Mouse (Mus musculus) midbrain, embryonic 15.5 days (tissue): ENCODE measurements around the gene Nfe2l1. TPM values are rescaled to one million over a fixed set of nuclear protein-coding genes. Genes with fewer than 3 reads are reported as not detected.
A peak's percentile ranks its signal among the peaks of the same experiment; 100 is the strongest.
"Not testable (repeated sequence)": the region's sequence is repeated elsewhere in the genome, so short reads cannot be mapped to it uniquely, and the experiment has no call there.

Experiments
- ATAC-seq: fragments of 200-750 bp; cut with Nextera tagmentation; replicated peaks from 2 replicates; pipeline ENCODE4 v1.8.0; 2017; ENCODE audit warnings: moderate TSS enrichment
- H3K27ac ChIP-seq: fragments of 300-500 bp; sonication (generic); 2 replicates; pipeline ENCODE4 v1.5.1; 2015; ENCODE audit warnings: mild to moderate bottlenecking, inconsistent platforms
- H3K27me3 ChIP-seq: fragments of 300-500 bp; sonication (generic); replicated peaks from 2 replicates; pipeline ENCODE4 v1.6.1; 2015; ENCODE audit warnings: inconsistent platforms
- H3K36me3 ChIP-seq: fragments of 300-500 bp; sonication (generic); replicated peaks from 2 replicates; pipeline ENCODE4 v1.6.1; 2015; ENCODE audit warnings: inconsistent platforms
- H3K4me1 ChIP-seq: fragments of 300-500 bp; sonication (generic); 2 replicates; pipeline ENCODE4 v1.6.1; 2015; ENCODE audit warnings: inconsistent platforms
- H3K4me2 ChIP-seq: fragments of 300-500 bp; sonication (generic); 2 replicates; pipeline ENCODE4 v1.6.1; 2015; ENCODE audit warnings: inconsistent platforms, mild to moderate bottlenecking, moderate library complexity
- H3K4me3 ChIP-seq: fragments of 300-500 bp; sonication (generic); 2 replicates; pipeline ENCODE4 v1.5.1; 2015; ENCODE audit warnings: mild to moderate bottlenecking, inconsistent platforms
- H3K9ac ChIP-seq: fragments of 300-500 bp; sonication (generic); 2 replicates; pipeline ENCODE4 v1.6.1; 2015; ENCODE audit warnings: mild to moderate bottlenecking, inconsistent platforms
- H3K9me3 ChIP-seq: fragments of 300-500 bp; sonication (generic); 2 replicates; pipeline ENCODE4 v1.6.1; 2016; ENCODE audit warnings: inconsistent platforms
- WGBS: fragments of 180-500 bp; shearing (Covaris S2); methylation state at CpG from one replicate; pipeline ENCODE4 v1.1.7; 2015; ENCODE audit warnings: mixed read lengths; 5-methylcytosine and 5-hydroxymethylcytosine counted together
- polyA plus RNA-seq: library from polyadenylated mRNA; unstranded; fragments of >200 nt; fragmentation: Nextera tagmentation; extraction: Ambion mirVana; gene quantifications from 2 replicates; pipeline ENCODE4 v1.2.1, GENCODE M21; 2015

Nfe2l1 gene
- polyA plus RNA-seq, 1 experiment from 2014 or later: 80.9 TPM

DNA sequence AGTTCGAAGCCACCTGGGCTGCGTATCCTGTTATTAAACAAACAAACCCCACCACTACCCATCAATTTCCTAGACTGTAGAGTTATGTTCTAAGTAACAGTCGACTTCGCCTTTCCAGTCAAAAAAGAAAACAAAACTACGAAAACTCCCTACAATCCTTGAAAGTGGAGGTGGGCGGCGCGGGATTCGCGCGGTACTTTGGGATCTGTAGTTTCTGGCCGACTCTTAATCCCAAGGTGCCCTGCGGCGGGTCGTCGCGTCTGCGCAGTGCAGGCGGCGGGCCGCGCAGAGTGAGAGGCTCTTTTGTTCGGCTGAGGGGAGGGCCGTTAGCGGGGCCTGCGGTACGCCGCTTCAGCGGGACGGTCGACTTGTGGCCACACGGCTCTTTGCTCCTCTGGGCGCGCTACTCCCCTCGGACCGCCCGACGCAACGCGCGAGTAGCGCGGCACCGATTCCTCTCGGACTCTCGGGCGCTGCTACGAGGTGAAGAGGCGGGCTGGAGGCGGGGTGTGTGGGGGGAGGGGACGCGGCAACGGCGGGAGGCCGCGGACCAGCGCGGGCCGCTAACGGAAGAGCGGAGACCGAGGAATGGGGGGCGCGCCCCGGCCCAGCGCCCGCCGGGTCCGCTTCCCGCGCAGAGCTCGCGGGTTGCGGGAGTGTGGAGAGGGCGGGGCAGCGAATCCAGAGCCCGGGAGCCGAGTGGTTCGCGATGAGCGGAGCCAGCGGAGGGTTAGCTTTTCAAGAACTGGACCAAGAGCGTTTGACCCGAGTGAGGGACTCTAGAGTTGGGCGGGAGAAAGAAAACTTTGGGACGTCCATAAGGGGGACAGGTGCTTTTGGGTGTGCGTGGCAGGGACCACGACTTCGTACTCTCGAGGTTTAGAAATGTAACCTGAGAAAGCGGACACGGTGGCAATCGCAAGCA, 40.6 kb downstream of the Nfe2l1 start, which contains the start of gene Cbx1:
Gene Cbx1, plus strand, starts transcription at position 257 of the 925 bp plus-strand sequence.
- peak within 1 kb of the TSS; percentile 91 for H3K9ac ChIP-seq
- peak within 1 kb of the TSS; percentile 83 for H3K4me2 ChIP-seq
- H3K36me3 ChIP-seq: no peaks in the 10 kb centered on the region
- peaks cover 43% of the 10 kb centered on the region for H3K4me1 ChIP-seq
- whole genome bisulfite sequencing: 2% methylated on average over 78 of the region's 93 CpGs
- no peaks in the 10 kb centered on the region for H3K27me3 ChIP-seq
- no peaks in the 10 kb centered on the region for H3K9me3 ChIP-seq
- peak within 1 kb of the TSS; percentile 98 for H3K4me3 ChIP-seq
- H3K27ac ChIP-seq: peak within 1 kb of the TSS; percentile 97
- peak; percentile 98 for ATAC-seq

DNA sequence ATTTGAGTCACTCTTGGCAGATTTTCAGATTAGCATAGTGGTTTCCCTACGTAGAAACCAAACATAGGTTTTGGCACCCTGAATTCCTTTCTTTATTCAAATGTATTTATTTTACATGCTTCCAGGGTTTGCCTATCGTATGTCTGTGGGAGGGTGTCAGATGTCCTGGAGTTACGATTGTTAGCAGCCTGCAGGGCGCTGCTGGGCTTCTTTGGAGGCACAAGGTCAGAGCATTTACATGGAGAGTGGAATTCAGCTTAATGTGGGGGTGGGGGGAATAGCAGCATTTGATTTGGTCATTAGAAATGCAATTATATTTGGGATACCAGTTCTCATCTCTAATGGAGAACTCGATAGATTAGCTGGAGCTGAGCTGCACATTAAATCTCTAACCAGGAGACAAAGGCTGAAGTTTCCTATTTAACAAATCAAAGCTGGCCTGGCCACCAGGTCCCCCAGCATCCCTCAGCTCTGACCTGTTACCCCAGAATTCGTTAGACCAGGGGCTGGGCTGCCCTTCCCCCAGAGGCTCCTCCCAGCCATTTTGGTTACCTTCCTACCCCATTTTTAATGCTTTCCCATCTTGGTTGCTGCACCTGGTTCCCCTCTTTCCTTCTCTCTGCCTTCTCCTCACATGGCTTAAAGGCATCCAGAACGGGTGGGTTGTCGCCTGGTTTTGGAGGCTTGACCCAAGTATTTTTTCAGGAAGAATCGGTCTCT, 42.9 kb downstream of the Nfe2l1 start:
- Histone ChIP-seq H3K36me3 (no peaks in the 10 kb centered on the region), H3K4me1 (peaks cover 23% of the 10 kb centered on the region), H3K9ac (no peak overlapping the region), H3K27me3 (no peaks in the 10 kb centered on the region), H3K4me2 (no peak overlapping the region), H3K9me3 (no peaks in the 10 kb centered on the region), H3K4me3 (no peak overlapping the region), H3K27ac (no peak overlapping the region)
- no peak for ATAC-seq
- 32% methylated on average over 9 of the region's 9 CpGs for WGBS

DNA sequence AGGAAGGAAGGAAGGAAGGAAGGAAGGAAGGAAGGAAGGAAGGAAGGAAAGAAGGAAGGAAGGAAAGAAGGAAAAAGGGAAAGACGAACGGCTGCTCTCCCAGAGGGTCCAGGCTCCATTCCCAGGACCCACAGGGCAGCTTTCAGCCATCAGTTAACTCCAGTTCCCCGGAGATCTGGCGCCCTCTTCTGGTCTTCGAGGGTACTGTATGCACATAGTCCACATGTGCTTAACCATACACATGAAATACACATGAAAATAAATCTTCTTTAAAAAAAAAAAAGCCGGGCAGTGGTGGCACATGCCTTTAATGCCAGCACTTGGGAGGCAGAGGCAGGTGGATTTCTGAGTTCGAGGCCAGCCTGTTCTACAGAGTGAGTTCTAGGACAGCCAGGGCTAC, 44.9 kb downstream of the Nfe2l1 start:
- ATAC-seq, H3K27me3 ChIP-seq: not testable (repeated sequence)
- WGBS: 17% methylated on average over 7 of the region's 7 CpGs

DNA sequence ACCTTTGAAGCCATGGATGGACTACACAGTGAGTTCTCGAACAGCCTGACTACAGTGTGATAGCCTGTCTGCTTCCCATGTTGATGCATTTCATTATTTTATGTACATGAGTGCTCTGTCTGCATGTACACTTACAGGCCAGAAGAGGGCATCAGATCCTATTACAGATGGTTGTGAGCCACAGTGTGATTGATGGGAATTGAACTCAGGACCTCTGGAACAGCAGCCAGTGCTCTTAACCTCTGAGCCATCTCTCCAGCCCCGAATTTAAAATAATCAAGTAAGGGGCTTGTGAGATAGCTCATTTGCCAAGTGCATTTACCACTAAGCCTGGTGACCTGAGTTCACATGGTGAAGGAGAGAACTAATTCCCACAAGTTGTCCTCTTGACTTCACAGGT, 48.3 kb downstream of the Nfe2l1 start:
- no peak overlapping the region for H3K27ac ChIP-seq
- H3K9me3 ChIP-seq: no peaks in the 10 kb centered on the region
- H3K36me3 ChIP-seq: no peaks in the 10 kb centered on the region
- H3K27me3 ChIP-seq: no peaks in the 10 kb centered on the region
- ATAC-seq: no peak
- peaks cover 11% of the 10 kb centered on the region for H3K4me1 ChIP-seq
- no peak overlapping the region for H3K4me2 ChIP-seq
- no peak overlapping the region for H3K9ac ChIP-seq
- H3K4me3 ChIP-seq: no peak overlapping the region
- WGBS: 83% methylated on average over 2 of the region's 2 CpGs

More for the DNA sequence above, 44.9 kb downstream of the Nfe2l1 start:
- not testable (repeated sequence) for H3K9me3 ChIP-seq, H3K4me1 ChIP-seq, H3K4me3 ChIP-seq, H3K9ac ChIP-seq, H3K36me3 ChIP-seq, H3K4me2 ChIP-seq, H3K27ac ChIP-seq

DNA sequence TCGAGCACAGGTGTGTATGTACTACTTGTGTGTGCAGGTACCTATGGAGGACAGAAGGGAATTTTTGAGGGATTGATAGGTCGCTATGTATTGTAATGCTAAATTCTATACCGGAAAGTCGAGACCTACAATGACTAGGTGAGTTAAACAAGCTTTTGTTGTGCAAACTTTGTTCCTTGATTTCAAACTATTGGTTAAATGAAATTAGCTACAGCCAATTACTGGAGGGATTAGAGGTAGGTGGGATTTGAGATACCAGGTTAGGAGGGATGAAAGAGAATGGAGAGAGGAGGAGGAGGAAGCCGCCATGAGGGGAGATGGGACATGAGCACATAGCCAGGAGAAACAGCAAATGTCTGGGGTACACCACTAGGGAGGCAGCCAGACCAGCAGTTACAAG, 49.5 kb downstream of the Nfe2l1 start:
- 83% methylated on average over 5 of the region's 5 CpGs for WGBS
- H3K36me3 ChIP-seq: no peaks in the 10 kb centered on the region

DNA sequence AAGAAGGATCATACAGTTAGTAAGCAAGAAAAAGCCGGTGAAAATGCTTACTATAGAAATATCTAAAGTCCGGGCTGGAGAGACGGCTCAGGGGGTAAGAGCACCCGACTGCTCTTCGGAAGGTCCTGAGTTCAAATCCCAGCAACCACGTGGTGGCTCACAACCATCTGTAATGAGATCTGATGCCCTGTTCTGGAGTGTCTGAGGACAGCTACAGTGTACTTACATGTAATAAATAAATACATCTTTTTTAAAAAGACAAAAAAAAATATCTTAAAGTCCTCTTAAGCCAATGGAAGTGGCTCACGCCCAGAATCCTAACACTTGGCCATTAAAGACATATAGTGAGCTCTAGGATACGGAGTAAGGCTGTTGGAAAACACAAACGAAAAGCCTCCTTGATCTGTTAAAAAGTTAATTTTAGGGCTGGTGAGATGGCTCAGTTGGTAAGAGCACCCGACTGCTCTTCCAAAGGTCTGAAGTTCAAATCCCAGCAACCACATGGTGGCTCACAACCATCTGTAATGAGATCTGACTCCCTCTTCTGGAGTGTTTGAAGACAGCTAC, 51.6 kb downstream of the Nfe2l1 start:
- peak overlapping the region; percentile 59 for H3K4me2 ChIP-seq
- WGBS: 71% methylated on average over 10 of the region's 10 CpGs
- ATAC-seq, H3K36me3 ChIP-seq, H3K9me3 ChIP-seq, H3K27me3 ChIP-seq: not testable (repeated sequence)
- peak overlapping the region; percentile 77; the same call in 1 of the 2 replicates for H3K27ac ChIP-seq
- peaks cover 24% of the 10 kb centered on the region for H3K4me1 ChIP-seq
- H3K9ac ChIP-seq: peak overlapping the region; percentile 44; the same call in 1 of the 2 replicates
- peak overlapping the region; percentile 61 for H3K4me3 ChIP-seq

More for the DNA sequence above, 49.5 kb downstream of the Nfe2l1 start:
- Histone ChIP-seq H3K27me3 (no peaks in the 10 kb centered on the region), H3K4me1 (peaks cover 22% of the 10 kb centered on the region), H3K9ac (no peak overlapping the region), H3K4me2 (no peak overlapping the region), H3K27ac (no peak overlapping the region), H3K4me3 (no peak overlapping the region), H3K9me3 (no peaks in the 10 kb centered on the region)
- ATAC-seq: no peak

DNA sequence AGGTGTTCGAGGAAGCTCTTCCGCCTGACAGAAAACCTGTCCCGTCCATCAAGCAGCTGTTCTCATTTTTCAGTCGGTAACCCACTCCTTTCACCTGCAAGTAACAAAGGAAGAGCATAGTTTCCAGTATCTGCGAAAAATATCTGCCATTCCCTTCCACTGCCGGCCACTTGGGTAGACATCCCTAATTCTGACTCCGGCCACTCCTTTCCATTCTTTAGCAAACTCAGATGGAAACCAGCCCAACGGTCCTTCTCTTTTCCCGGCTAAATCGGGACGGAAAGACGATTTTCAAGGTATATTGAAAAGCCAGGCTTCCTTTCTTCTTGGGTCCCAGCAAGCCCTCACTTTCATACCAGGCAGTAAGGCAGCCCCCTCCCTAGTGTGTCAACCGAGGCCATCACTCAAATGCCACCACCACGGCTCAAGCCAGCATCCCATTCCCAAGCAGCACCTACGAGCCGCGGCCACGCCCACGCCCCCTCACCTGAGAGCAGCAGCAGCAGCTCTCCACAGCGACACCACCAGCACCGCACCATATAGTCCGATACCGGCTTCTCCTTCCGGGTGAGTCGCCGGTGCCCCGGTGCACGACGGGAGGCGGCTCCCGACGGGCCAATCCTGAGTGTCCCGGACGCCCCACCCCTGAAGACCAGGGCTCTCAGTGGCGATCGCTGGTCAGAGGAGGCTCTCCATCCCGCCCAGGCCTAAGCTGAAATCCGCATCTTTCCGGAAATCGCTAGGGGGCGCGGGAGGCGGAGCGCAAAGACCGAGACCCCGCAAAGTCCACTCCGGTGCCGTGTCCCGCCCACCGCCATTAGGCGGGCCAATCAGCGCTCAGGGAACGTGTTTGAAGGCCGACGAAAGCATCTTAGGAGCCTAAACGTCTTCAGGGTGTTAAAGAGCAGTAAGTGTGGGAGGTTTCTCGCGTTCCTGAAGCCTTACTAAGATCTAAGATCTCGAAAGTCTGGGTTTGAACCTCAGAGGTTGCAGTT, 52.5 kb downstream of the Nfe2l1 start, which contains the start of gene Snx11:
Gene Snx11, minus strand, starts transcription at position 592 of the 995 bp plus-strand sequence.
- H3K9ac ChIP-seq: peak within 1 kb of the TSS; percentile 60

DNA sequence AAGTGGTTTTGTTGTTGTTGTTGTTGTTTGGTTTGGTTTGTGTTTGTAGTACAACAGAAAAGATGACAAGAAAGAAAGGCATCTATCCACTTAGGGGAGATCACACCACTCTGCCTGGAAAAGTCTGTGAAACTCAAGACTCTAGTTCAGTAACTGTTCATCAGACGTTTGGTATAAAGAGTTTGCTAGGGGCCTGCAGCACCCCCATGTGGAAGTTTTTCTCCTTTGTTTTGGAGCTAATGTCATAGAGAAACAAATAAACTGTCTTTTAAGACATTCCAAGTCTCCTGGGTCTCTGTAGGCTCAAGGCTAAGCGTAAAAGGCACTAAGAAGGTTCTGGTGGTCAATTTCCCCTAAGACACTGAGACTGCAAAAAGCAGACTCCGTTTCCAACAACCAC, 53.7 kb downstream of the Nfe2l1 start:
- WGBS: 43% methylated on average over 3 of the region's 3 CpGs
- peak overlapping the region; percentile 61 for H3K4me3 ChIP-seq

More for the DNA sequence above, 52.5 kb downstream of the Nfe2l1 start, which contains the start of gene Snx11:
- 2% methylated on average over 59 of the region's 59 CpGs for WGBS
- Histone ChIP-seq H3K4me1 (peaks cover 24% of the 10 kb centered on the region), H3K27me3 (no peaks in the 10 kb centered on the region), H3K27ac (peak within 1 kb of the TSS; percentile 77), H3K9me3 (no peaks in the 10 kb centered on the region), H3K4me2 (peak within 1 kb of the TSS; percentile 59), H3K4me3 (peak within 1 kb of the TSS; percentile 61), H3K36me3 (peaks cover under 1% of the 10 kb centered on the region; the same call in 1 of the 2 replicates)
- ATAC-seq: peak; percentile 99

DNA sequence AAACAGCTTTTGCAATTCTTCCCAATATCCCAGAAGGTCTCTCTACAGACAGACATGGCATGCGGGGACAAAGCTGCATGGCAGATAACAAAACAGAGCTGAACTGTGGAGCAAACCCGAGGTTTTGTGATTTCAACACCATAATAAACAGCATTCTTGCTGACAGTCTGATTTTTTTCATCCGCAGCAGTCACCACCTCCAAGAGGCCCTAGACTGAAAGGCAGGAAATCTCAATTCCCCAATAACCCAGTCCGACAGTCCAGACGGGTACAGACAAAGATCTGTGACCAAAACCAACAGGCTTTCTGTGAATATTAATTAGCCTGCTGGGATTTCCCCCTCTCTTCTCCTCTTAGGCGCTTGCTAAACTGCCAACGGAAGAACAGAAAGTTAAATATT, 54.1 kb downstream of the Nfe2l1 start:
- Histone ChIP-seq H3K27ac (no peak overlapping the region), H3K4me2 (peak overlapping the region; percentile 59; the same call in 1 of the 2 replicates), H3K36me3 (peaks cover 6% of the 10 kb centered on the region; the same call in 1 of the 2 replicates), H3K4me1 (peaks cover 24% of the 10 kb centered on the region), H3K4me3 (no peak overlapping the region), H3K27me3 (no peaks in the 10 kb centered on the region), H3K9me3 (no peaks in the 10 kb centered on the region), H3K9ac (no peak overlapping the region)
- ATAC-seq: no peak
- WGBS: 66% methylated on average over 7 of the region's 7 CpGs

More for the DNA sequence above, 53.7 kb downstream of the Nfe2l1 start:
- peaks cover 24% of the 10 kb centered on the region for H3K4me1 ChIP-seq
- H3K36me3 ChIP-seq: peaks cover 5% of the 10 kb centered on the region; the same call in 1 of the 2 replicates
- peak overlapping the region; percentile 60; the same call in 1 of the 2 replicates for H3K9ac ChIP-seq
- no peaks in the 10 kb centered on the region for H3K27me3 ChIP-seq
- no peak overlapping the region for H3K27ac ChIP-seq
- H3K4me2 ChIP-seq: peak overlapping the region; percentile 59
- no peaks in the 10 kb centered on the region for H3K9me3 ChIP-seq
- no peak for ATAC-seq

DNA sequence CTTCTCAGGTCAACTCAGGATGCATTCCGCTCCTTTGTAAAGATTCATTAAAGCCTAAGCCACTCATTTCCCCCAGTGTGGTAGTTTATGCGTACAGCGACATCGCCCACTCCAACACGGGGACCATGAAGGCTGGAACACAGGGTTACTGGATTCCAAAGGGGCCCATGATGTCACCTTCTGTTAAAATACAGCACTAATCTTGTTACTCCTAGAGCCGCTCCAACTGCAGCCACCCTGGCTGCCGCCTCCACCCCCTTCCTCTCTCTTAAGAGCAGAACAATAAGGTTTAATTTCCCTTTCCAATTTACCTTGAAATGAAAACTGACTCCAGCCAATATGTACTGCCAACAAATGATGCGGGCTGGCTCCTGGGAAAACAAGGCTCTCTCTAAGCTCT, 54.7 kb downstream of the Nfe2l1 start:
- Histone ChIP-seq H3K4me2 (no peak overlapping the region; the same call in 1 of the 2 replicates), H3K9ac (no peak overlapping the region)

DNA sequence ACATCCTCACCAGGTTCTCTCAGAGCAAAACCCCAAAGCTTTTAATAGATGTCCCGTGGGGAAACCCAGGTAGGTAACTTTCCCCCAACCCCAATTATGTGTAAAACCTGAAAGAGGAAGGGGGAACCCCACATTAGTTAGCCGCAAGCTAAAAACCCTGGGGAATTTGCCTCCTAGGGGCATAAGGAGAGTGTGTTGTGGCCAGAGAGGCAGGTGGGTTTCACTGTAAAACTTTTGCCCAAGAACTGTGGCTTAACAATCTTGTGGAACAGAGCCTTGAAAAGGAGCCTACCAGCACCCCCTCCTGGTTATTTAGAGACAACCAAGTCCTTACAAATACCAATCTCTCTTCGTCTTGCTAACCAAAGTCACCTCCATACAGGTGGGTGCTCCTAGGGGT, 55.2 kb downstream of the Nfe2l1 start:
- 82% methylated on average over 3 of the region's 3 CpGs for WGBS
- no peak overlapping the region for H3K4me3 ChIP-seq
- no peak overlapping the region for H3K4me2 ChIP-seq
- no peak overlapping the region for H3K27ac ChIP-seq
- H3K9ac ChIP-seq: no peak overlapping the region
- H3K27me3 ChIP-seq: no peaks in the 10 kb centered on the region
- H3K36me3 ChIP-seq: peaks cover 13% of the 10 kb centered on the region
- H3K4me1 ChIP-seq: peaks cover 24% of the 10 kb centered on the region
- ATAC-seq: no peak
- no peaks in the 10 kb centered on the region for H3K9me3 ChIP-seq

More for the DNA sequence above, 54.7 kb downstream of the Nfe2l1 start:
- Histone ChIP-seq H3K4me3 (no peak overlapping the region), H3K27ac (no peak overlapping the region), H3K9me3 (no peaks in the 10 kb centered on the region), H3K36me3 (peaks cover 10% of the 10 kb centered on the region), H3K27me3 (no peaks in the 10 kb centered on the region), H3K4me1 (peaks cover 24% of the 10 kb centered on the region)
- WGBS: 77% methylated on average over 8 of the region's 8 CpGs
- no peak for ATAC-seq
